Mouse (Mus musculus) forebrain, embryonic 11.5 days (tissue): ENCODE results near the gene Slc39a12. TPM values are rescaled to one million over a fixed set of nuclear protein-coding genes. Genes with fewer than 3 reads are reported as not detected.

Experiments used
- ATAC-seq: fragments of 200-750 bp; cut with Nextera tagmentation; replicated peaks from 2 replicates; pipeline ENCODE4 v1.8.0; 2017; ENCODE audit warnings: moderate TSS enrichment; ENCODE audit not compliant: low FRiP score
- DNase-seq: peaks from one replicate; pipeline ENCODE4 v3.0.0-alpha.2; 2017; ENCODE audit warnings: low spot score
- H3K27ac ChIP-seq: fragments of 300-500 bp; sonication (generic); 2 replicates; pipeline ENCODE4 v1.5.1; 2014; ENCODE audit warnings: low read depth, low read length
- H3K27me3 ChIP-seq: fragments of 300-500 bp; sonication (generic); 2 replicates; pipeline ENCODE4 v1.6.1; 2014; ENCODE audit warnings: mild to moderate bottlenecking, low read length, mixed read lengths; ENCODE audit not compliant: control insufficient read depth, insufficient read depth
- H3K36me3 ChIP-seq: fragments of 300-500 bp; sonication (generic); 2 replicates; pipeline ENCODE4 v1.6.1; 2014; ENCODE audit warnings: mild to moderate bottlenecking, low read length, moderate library complexity, mixed read lengths; ENCODE audit not compliant: control insufficient read depth, insufficient read depth
- H3K4me1 ChIP-seq: fragments of 300-500 bp; sonication (generic); replicated peaks from 2 replicates; pipeline ENCODE4 v1.6.1; 2014; ENCODE audit warnings: low read length, mixed read lengths; ENCODE audit not compliant: control insufficient read depth, insufficient read depth
- H3K4me2 ChIP-seq: fragments of 300-500 bp; sonication (generic); 2 replicates; pipeline ENCODE4 v1.6.1; 2014; ENCODE audit warnings: low read depth, mild to moderate bottlenecking, low read length, moderate library complexity, mixed read lengths; ENCODE audit not compliant: severe bottlenecking
- H3K4me3 ChIP-seq: fragments of 300-500 bp; sonication (generic); 2 replicates; pipeline ENCODE4 v1.5.1; 2014; ENCODE audit warnings: low read depth, low read length
- H3K9ac ChIP-seq: fragments of 300-500 bp; sonication (generic); 2 replicates; pipeline ENCODE4 v1.6.1; 2014; ENCODE audit warnings: low read length
- H3K9me3 ChIP-seq: fragments of 300-500 bp; sonication (generic); 2 replicates; pipeline ENCODE4 v1.6.1; 2016; ENCODE audit warnings: low read length, mixed read lengths; ENCODE audit not compliant: control insufficient read depth
- WGBS: fragments of 180-500 bp; shearing (Covaris S2); extraction: QIAGEN DNeasy Blood & Tissue Kit; methylation state at CpG from one replicate; pipeline ENCODE4 v1.1.7; 2014; 5-methylcytosine and 5-hydroxymethylcytosine counted together
- polyA plus RNA-seq: library from polyadenylated mRNA; unstranded; fragments of >200 nt; fragmentation: Nextera tagmentation; extraction: Ambion mirVana; gene quantifications from 2 replicates; pipeline ENCODE4 v1.2.1, GENCODE M21; 2014

Slc39a12 gene
- polyA plus RNA-seq, 1 experiment from 2014 or later = 0.67 TPM

DNA sequence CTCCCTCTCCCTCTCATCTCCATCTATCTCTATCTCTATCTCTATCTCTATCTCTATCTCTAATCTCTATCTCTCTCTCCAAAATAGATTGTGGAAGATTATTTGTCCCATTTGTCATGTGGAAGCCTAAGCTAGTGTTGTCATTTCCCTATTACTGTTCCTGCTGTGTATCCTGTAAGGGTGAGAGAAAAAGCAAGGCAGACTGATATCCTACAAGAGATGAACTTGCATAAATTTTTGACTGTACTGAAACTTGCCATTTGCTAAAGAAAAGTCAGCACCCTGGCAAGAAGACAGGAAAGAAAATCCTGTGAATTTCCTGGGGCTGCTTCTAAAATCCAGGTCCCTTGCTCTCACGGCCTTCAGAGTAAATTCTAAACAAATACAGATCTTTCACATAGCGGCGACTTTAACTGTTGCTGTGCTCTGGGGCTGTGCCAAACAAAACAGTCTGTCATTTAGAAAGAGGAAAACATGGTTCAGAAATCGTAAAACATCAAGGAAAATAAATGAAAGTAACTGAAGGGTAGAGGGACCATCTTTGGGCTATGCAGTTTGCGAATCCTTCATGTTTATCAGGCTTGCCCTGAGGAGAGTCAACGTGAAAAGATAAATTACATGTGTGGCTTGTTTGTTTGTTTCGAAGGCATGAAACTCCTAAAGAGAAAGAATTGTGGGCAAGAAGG lies 67.0 kb downstream of the Slc39a12 start:
- no peaks in the 10 kb centered on the region for H3K27me3 ChIP-seq
- ATAC-seq = no peak
- WGBS = 88% methylated on average over 7 of the region's 7 CpGs

DNA sequence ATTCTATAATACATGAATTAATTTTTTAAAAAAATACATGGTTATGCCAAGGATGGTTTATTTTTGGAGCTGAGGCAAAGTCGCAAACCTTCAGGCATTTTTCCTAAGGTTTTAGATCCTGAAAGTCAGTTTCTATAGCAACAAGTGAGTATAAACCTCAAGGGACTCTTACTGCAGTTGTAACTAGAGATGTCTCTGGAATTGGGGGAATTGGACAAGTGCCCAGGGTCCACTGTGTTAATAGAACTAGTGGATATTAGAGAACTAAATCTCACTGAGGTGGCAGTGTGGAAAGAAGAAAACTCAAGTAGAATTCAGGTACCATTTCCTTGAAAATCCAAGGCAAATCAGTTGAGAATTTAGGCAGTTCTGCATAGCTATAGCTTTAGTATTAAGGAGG lies 76.3 kb downstream of the Slc39a12 start:
- H3K36me3 ChIP-seq = no peaks in the 10 kb centered on the region
- ATAC-seq (no peak), DNase-seq (no peak)
- H3K27ac ChIP-seq = no peak overlapping the region
- no peak overlapping the region for H3K9ac ChIP-seq
- no peaks in the 10 kb centered on the region for H3K9me3 ChIP-seq
- 82% methylated on average over 1 of the region's 1 CpGs for WGBS
- no peak overlapping the region for H3K4me2 ChIP-seq
- H3K4me3 ChIP-seq = no peak overlapping the region
- H3K27me3 ChIP-seq = no peaks in the 10 kb centered on the region
- H3K4me1 ChIP-seq = no peaks in the 10 kb centered on the region

More for the DNA sequence above, 67.0 kb downstream of the Slc39a12 start:
- H3K4me3 ChIP-seq = no peak overlapping the region
- H3K4me2 ChIP-seq = no peak overlapping the region
- H3K4me1 ChIP-seq = no peaks in the 10 kb centered on the region
- no peak for DNase-seq
- no peak overlapping the region for H3K27ac ChIP-seq
- no peaks in the 10 kb centered on the region for H3K36me3 ChIP-seq
- no peak overlapping the region for H3K9ac ChIP-seq
- no peaks in the 10 kb centered on the region for H3K9me3 ChIP-seq

DNA sequence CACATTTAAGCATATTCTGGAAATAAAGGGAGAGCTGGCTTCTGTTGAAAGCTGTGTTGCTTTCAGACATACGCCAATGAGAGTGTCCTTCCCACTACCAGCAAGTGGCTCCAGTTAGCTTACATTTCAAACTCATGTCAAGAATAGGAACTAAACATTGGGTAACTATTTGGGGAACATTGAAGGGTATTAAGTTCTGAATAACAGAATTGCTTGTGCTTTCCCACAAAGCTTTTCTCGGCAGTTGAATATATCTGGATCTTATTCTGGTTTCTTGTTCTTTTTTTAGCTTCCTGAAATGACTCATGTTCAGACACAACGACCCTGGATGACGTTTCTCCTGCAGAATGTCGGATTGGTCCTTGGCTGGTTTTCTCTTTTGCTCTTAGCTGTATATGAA lies 106.0 kb downstream of the Slc39a12 start:
- no peaks in the 10 kb centered on the region for H3K9me3 ChIP-seq
- no peak overlapping the region for H3K4me2 ChIP-seq
- H3K4me1 ChIP-seq = no peaks in the 10 kb centered on the region
- H3K4me3 ChIP-seq = no peak overlapping the region
- ATAC-seq = no peak
- H3K36me3 ChIP-seq = no peaks in the 10 kb centered on the region
- no peak for DNase-seq
- whole genome bisulfite sequencing = 88% methylated on average over 5 of the region's 5 CpGs
- no peaks in the 10 kb centered on the region for H3K27me3 ChIP-seq
- H3K27ac ChIP-seq = no peak overlapping the region
- no peak overlapping the region for H3K9ac ChIP-seq

DNA sequence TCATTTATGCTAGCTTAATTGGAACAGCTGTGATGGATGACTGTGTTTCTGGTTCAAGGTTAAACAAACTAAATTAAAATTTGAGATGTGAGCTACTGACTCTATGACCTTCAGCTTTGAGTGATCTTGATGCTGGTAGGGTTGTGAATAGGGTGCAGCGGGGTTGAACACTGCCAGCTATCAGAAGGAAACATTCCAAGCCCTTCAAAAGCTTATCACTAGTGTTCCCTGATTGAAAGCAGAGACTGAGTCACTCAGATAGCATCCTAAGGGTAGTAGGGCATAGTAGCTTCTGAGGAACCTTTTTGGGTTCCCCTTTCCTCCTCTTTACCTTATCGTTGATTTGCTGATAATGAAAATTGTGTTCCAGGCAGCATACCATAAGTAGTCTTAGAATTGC lies 108.0 kb downstream of the Slc39a12 start:
- Histone ChIP-seq H3K9me3 (no peaks in the 10 kb centered on the region), H3K27ac (no peak overlapping the region), H3K9ac (no peak overlapping the region), H3K36me3 (no peaks in the 10 kb centered on the region), H3K4me1 (no peaks in the 10 kb centered on the region), H3K27me3 (no peaks in the 10 kb centered on the region), H3K4me3 (no peak overlapping the region), H3K4me2 (no peak overlapping the region)
- 84% methylated on average over 2 of the region's 2 CpGs for WGBS
- DNase-seq = no peak
- ATAC-seq = no peak

DNA sequence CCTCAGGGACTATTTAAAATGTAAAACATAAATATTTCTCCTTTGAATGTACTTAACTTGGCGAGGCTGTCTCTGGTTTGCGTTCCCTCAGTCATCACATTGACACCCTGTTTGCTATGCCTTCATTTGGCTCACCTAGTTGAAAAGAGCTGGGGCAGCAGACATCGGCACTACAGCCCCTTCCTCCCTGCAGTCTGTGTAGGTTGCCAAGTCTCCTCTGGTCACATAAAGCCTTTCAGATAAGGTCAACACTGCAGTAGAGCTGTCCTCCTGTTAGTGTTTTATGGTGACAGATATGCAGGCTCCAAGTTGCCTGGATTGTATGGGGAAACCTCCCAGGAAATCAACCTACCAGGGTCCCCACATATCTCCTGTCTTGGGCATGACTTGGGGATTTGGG lies 114.4 kb downstream of the Slc39a12 start:
- no peak overlapping the region for H3K4me3 ChIP-seq
- 82% methylated on average over 3 of the region's 3 CpGs for WGBS
- no peak for ATAC-seq
- no peaks in the 10 kb centered on the region for H3K4me1 ChIP-seq
- no peak overlapping the region for H3K27ac ChIP-seq
- no peak overlapping the region for H3K9ac ChIP-seq
- no peak for DNase-seq
- H3K27me3 ChIP-seq = no peaks in the 10 kb centered on the region
- no peak overlapping the region for H3K4me2 ChIP-seq
- H3K9me3 ChIP-seq = no peaks in the 10 kb centered on the region
- H3K36me3 ChIP-seq = no peaks in the 10 kb centered on the region

DNA sequence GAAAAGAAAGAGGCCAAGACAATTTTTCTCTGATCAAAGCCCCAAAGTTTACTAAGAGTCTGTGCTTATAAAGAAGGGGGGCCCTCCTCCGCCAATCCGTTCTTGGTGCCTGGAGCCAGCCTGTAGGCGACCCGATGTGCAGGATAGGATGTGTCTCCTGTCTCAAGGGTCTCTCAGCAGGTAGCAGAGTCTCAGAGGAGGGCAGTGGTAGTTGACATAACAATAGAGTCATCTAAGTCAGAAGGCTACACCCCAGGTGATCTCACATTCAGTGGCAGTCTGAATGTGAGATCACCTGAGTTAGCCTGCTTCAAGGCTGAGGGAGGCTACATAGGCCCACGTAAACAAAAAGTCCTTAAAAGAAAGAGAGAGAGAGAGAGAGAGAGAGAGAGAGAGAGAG lies 130.1 kb downstream of the Slc39a12 start:
- ATAC-seq = no peak
- WGBS = 46% methylated on average over 5 of the region's 5 CpGs
- no peak for DNase-seq
- no peaks in the 10 kb centered on the region for H3K9me3 ChIP-seq
- H3K36me3 ChIP-seq = no peaks in the 10 kb centered on the region
- no peaks in the 10 kb centered on the region for H3K27me3 ChIP-seq
- H3K27ac ChIP-seq = no peak overlapping the region
- no peaks in the 10 kb centered on the region for H3K4me1 ChIP-seq
- no peak overlapping the region for H3K9ac ChIP-seq
- H3K4me3 ChIP-seq = no peak overlapping the region
- no peak overlapping the region for H3K4me2 ChIP-seq

DNA sequence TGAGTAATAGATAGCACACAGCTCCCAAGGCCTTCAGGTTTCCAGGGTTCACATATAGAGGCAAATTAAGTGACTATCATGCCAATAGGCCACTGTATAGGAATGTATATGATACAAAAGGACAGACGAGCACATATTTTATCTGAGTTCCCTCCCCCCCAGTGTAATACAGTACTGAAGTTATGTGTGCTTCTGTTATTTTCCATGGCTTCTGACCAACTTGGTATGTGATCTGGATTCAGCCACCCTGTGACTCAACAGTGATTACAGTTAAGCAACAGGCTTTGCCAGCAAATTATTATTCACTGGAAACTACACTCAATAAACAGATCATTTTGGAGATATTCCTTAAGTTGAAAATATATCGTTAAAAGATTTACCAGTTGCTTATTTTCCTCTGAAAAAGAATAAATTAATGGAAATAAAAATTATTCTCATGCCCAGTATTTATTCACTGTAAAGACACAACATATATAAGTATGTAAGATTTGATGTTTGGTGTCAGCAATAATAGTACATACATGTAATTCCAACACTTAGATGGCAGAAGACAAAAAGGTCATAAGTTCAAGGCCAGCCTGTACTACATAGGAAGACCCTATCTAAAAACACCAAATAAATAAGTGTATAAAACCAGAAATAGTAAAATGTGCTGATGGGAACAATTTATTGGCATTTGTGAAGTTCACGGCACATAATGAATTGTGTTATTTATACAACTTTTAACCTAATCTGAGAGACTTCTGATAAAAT lies 146.4 kb downstream of the Slc39a12 start:
- peaks cover 2% of the 10 kb centered on the region; the same call in 1 of the 2 replicates for H3K4me1 ChIP-seq
- ATAC-seq = peak; percentile 31; the same call in 1 of the 2 replicates
- no peak overlapping the region for H3K4me3 ChIP-seq
- no peaks in the 10 kb centered on the region for H3K36me3 ChIP-seq
- no peak overlapping the region for H3K27ac ChIP-seq
- no peak for DNase-seq
- no peaks in the 10 kb centered on the region for H3K9me3 ChIP-seq
- WGBS = 77% methylated on average over 3 of the region's 3 CpGs
- no peak overlapping the region for H3K9ac ChIP-seq
- H3K27me3 ChIP-seq = no peaks in the 10 kb centered on the region
- no peak overlapping the region for H3K4me2 ChIP-seq

DNA sequence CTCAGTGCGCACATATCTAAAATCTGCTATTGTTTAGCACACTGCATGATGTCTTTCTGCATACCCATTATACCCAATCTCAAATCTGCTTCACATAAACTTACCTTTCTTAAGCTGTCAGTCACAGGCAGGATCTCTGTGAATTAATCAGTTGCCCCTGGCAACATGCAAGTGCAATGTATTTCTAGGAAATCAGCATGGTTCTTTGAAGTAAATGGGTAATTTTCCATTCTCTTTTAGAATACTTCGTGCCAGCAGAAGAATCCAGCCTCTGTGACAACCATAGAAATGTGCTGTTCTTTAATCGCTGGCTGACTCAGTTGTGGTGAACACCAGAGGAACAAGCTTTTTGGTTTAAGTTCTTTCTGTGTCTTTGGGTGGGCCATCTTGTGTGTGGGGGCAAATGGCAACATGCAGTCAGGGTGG lies 147.1 kb downstream of the Slc39a12 start:
- no peaks in the 10 kb centered on the region for H3K27me3 ChIP-seq

More for the DNA sequence above, 147.1 kb downstream of the Slc39a12 start:
- DNase-seq = no peak
- Histone ChIP-seq H3K27ac (no peak overlapping the region), H3K9me3 (no peaks in the 10 kb centered on the region), H3K4me2 (no peak overlapping the region), H3K9ac (no peak overlapping the region), H3K4me3 (no peak overlapping the region), H3K36me3 (no peaks in the 10 kb centered on the region), H3K4me1 (peaks cover 2% of the 10 kb centered on the region; the same call in 1 of the 2 replicates)
- ATAC-seq = peak; percentile 94
- 27% methylated on average over 3 of the region's 3 CpGs for WGBS
